Mouse (Mus musculus) neural tube, embryonic 14.5 days (tissue): ENCODE measurements at regions not wholly inside any gene's neighbourhood (a gene's known extent, or its start where the extent isn't known, plus 50 kb on each side); places are given as distances from the start of the nearest gene placed in this dataset.

Experiments used
- ATAC-seq: fragments of 200-750 bp; cut with Nextera tagmentation; 2 replicates; pipeline ENCODE4 v1.8.0; 2017; ENCODE audit warnings: low read depth, mild to moderate bottlenecking, moderate TSS enrichment, moderate library complexity
- H3K27ac ChIP-seq: fragments of 300-500 bp; sonication (generic); 2 replicates; pipeline ENCODE4 v1.5.1; 2014; ENCODE audit warnings: low read depth, mild to moderate bottlenecking, control low read depth, low read length, moderate library complexity, mixed read lengths
- H3K27me3 ChIP-seq: fragments of 300-500 bp; sonication (generic); 2 replicates; pipeline ENCODE4 v1.6.1; 2014; ENCODE audit warnings: low read length; ENCODE audit not compliant: control insufficient read depth, insufficient read depth
- H3K36me3 ChIP-seq: fragments of 300-500 bp; sonication (generic); 2 replicates; pipeline ENCODE4 v1.6.1; 2014; ENCODE audit warnings: low read length, mixed read lengths; ENCODE audit not compliant: control insufficient read depth, insufficient read depth
- H3K4me1 ChIP-seq: fragments of 300-500 bp; sonication (generic); 2 replicates; pipeline ENCODE4 v1.6.1; 2014; ENCODE audit warnings: low read length; ENCODE audit not compliant: control insufficient read depth, insufficient read depth
- H3K4me2 ChIP-seq: fragments of 300-500 bp; sonication (generic); 2 replicates; pipeline ENCODE4 v1.6.1; 2014; ENCODE audit warnings: mild to moderate bottlenecking, low read depth, low read length, control low read depth
- H3K4me3 ChIP-seq: fragments of 300-500 bp; sonication (generic); 2 replicates; pipeline ENCODE4 v1.5.1; 2014; ENCODE audit warnings: low read depth, low read length, control low read depth, mixed read lengths
- H3K9ac ChIP-seq: fragments of 300-500 bp; sonication (generic); replicated peaks from 2 replicates; pipeline ENCODE4 v1.6.1; 2014; ENCODE audit warnings: low read depth, mild to moderate bottlenecking, control low read depth, low read length, mixed read lengths
- H3K9me3 ChIP-seq: fragments of 300-500 bp; sonication (generic); 2 replicates; pipeline ENCODE4 v1.6.1; 2016; ENCODE audit warnings: low read length; ENCODE audit not compliant: control insufficient read depth
- WGBS: fragments of 180-500 bp; shearing (Covaris S2); extraction: QIAGEN DNeasy Blood & Tissue Kit; methylation state at CpG from one replicate; pipeline ENCODE4 v1.1.7; 2014; 5-methylcytosine and 5-hydroxymethylcytosine counted together

- Histone ChIP-seq H3K27me3 (no peaks in the 10 kb centered on the region), H3K9ac (no peak overlapping the region), H3K4me1 (no peaks in the 10 kb centered on the region), H3K4me2 (no peak overlapping the region), H3K27ac (no peak overlapping the region), H3K36me3 (no peaks in the 10 kb centered on the region), H3K4me3 (no peak overlapping the region), H3K9me3 (no peaks in the 10 kb centered on the region)
- ATAC-seq = no peak
Measured at GRCm38 (mm10) chr3:104287900-104288299, 67.7 kb upstream of the Magi3 start.

GRCm38 (mm10) chr3:104284961-104285360, 64.8 kb upstream of the Magi3 start:
- H3K9me3 ChIP-seq = no peaks in the 10 kb centered on the region
- no peak overlapping the region for H3K27ac ChIP-seq
- ATAC-seq = no peak
- H3K27me3 ChIP-seq = no peaks in the 10 kb centered on the region
- no peak overlapping the region for H3K9ac ChIP-seq
- no peaks in the 10 kb centered on the region for H3K36me3 ChIP-seq
- H3K4me3 ChIP-seq = no peak overlapping the region
- WGBS = 86% methylated on average over 2 of the region's 2 CpGs
- no peak overlapping the region for H3K4me2 ChIP-seq
- no peaks in the 10 kb centered on the region for H3K4me1 ChIP-seq

- H3K4me1 ChIP-seq = no peaks in the 10 kb centered on the region
- H3K27ac ChIP-seq = no peak overlapping the region
- H3K4me3 ChIP-seq = no peak overlapping the region
- no peaks in the 10 kb centered on the region for H3K27me3 ChIP-seq
- 72% methylated on average over 5 of the region's 5 CpGs for WGBS
- H3K4me2 ChIP-seq = no peak overlapping the region
- H3K9ac ChIP-seq = no peak overlapping the region
- H3K36me3 ChIP-seq = no peaks in the 10 kb centered on the region
- no peak for ATAC-seq
- H3K9me3 ChIP-seq = no peaks in the 10 kb centered on the region
Measured at GRCm38 (mm10) chr3:104283855-104284254, 63.7 kb upstream of the Magi3 start.

- H3K27me3 ChIP-seq = no peaks in the 10 kb centered on the region
- 61% methylated on average over 6 of the region's 6 CpGs for WGBS
- no peaks in the 10 kb centered on the region for H3K9me3 ChIP-seq
- peaks cover 6% of the 10 kb centered on the region; the same call in 1 of the 2 replicates for H3K4me1 ChIP-seq
- H3K9ac ChIP-seq = no peak overlapping the region
- H3K36me3 ChIP-seq = no peaks in the 10 kb centered on the region
- no peak for ATAC-seq
- no peak overlapping the region for H3K27ac ChIP-seq
- H3K4me3 ChIP-seq = no peak overlapping the region
- no peak overlapping the region for H3K4me2 ChIP-seq
Measured at GRCm38 (mm10) chr3:104279505-104279904, 59.3 kb upstream of the Magi3 start.

- no peak overlapping the region for H3K4me2 ChIP-seq
- no peaks in the 10 kb centered on the region for H3K9me3 ChIP-seq
- H3K27ac ChIP-seq = no peak overlapping the region
- H3K4me1 ChIP-seq = peaks cover 6% of the 10 kb centered on the region; the same call in 1 of the 2 replicates
- WGBS = 27% methylated on average over 1 of the region's 1 CpGs
- H3K4me3 ChIP-seq = no peak overlapping the region
- peak; percentile 74 for ATAC-seq
- H3K36me3 ChIP-seq = no peaks in the 10 kb centered on the region
- H3K27me3 ChIP-seq = no peaks in the 10 kb centered on the region
- no peak overlapping the region for H3K9ac ChIP-seq
Measured at GRCm38 (mm10) chr3:104274718-104275302, 54.6 kb upstream of the Magi3 start.

- H3K27ac ChIP-seq = no peak overlapping the region
- no peak for ATAC-seq
- H3K4me3 ChIP-seq = no peak overlapping the region
- peaks cover 6% of the 10 kb centered on the region; the same call in 1 of the 2 replicates for H3K4me1 ChIP-seq
- no peaks in the 10 kb centered on the region for H3K27me3 ChIP-seq
- H3K9ac ChIP-seq = no peak overlapping the region
- no peaks in the 10 kb centered on the region for H3K9me3 ChIP-seq
- no peaks in the 10 kb centered on the region for H3K36me3 ChIP-seq
- H3K4me2 ChIP-seq = no peak overlapping the region
Measured at GRCm38 (mm10) chr3:104274084-104274483, 53.9 kb upstream of the Magi3 start.
